Mouse (Mus musculus) kidney, postnatal 4 days (tissue): ENCODE results near the gene Tsfm.

Experiments
- DNase-seq, 2 experiments: peaks; one replicate each; pipeline ENCODE4 v3.0.0; 2021; ENCODE audit warnings: mixed read lengths in 2 of 2

The Tsfm gene

GRCm38 (mm10) chr10:127040569-127041214 lies 10.1 kb upstream of the Tsfm start:
- peak; percentile 27 to 43 for DNase-seq

- no peak for DNase-seq
These were observed 7.0 kb upstream of the Tsfm start for GRCm38 (mm10) chr10:127037641-127038040.

DNA sequence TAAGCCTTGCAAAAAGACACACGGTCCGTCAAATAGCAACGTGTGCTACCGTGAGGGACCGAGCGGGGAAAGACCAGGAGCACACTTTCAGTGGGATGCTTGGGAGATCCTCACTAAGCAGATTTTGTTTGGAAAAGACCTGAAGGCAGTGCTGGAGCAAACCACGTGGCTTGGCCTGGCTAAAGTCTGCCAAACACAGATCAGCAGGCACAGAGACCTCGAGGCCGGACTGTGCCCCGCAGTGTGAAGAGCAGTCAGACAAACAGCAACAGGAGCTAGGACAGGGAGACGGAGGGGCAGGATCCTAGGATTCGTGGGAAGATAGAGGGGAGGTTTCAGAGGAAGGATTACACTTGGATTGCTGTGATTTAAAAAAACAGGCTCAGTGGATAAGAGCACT lies 5.6 kb upstream of the Tsfm start:
- peak in 1 of 2 experiments; percentile 52 for DNase-seq

DNA sequence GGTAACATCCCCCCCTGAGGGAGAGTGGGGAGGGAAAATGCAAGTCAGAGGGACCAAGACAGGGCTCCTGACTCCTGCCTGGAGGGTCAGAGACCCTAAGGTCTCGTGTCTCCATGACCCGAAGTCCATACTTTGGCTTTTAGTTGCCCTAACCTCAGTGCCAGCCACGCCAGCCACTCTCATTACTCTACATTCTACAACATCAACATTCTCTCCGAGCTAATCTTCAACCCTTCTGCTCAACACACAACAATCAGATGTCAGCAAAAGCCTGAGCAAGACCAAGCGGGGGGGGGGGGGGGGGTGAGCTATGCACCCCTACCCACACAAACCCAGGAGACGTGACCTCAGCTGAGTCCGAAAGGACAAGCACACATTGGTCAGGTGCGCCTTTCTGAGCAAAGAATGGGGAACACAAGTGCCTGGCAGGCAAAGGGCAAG lies 2.7 kb upstream of the Tsfm start:
- peak; percentile 32 to 33 for DNase-seq

DNA sequence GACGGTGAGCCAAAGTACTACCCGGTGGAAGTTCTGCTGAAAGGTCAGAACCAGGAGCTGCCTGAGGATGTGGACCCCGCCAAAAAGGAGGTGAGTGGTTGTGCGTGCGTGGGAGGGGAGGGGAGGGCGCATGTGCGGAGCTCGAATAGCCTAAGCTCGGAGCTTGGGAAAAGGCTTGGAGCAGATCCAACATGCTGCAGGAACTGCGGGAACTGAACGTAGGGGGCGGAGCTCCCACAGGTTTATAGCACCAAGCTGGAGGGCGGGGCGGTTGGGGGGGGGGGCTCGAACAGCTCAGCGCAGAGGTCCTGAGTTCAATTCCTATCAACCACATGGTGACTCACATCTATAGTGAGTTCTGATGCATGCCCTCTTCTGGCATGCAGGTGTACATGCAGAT lies 12.2 kb downstream of the Tsfm start:
- no peak for DNase-seq

DNA sequence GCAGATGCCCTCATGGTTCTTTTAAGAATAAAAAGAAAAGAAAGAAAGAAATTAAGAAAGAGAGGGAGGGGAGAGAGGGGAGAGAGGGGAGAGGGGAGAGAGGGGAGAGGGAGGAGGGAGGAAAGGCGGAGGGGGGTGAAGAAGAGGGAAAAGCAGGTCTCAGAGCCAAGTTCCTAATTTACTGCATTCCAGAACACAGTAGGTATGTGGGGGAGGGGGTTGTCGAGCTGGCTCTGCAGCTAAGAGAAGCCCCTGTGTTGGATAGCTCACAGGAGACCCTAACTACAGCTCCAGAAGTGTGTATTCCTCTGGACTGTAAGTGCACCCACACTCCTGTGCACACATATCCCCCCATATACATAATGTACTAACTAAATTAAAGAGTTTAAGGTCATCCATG lies 13.6 kb downstream of the Tsfm start:
- DNase-seq: no peak

GRCm38 (mm10) chr10:127016488-127016887 lies 14.2 kb downstream of the Tsfm start:
- peak; percentile 69 to 73 for DNase-seq

DNA sequence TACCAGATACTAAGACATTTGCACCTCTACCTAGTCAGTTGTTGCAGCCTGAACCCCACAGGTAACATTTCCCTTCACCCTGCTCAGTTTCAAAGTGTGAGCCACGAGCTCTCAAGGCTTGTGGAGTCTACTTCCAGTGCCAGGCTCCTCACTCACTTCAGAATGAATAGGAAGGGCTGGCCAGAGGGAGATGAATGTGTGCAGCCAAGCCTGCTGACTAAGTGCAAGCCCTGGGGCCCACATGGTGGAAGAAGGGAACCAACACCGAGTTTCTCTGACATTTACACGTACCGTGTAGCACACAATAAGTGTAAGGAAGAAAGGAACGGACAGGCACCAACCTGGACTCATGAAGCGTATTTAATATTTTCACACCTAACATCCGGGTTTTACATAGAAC lies 26.8 kb downstream of the Tsfm start:
- no peak for DNase-seq

DNA sequence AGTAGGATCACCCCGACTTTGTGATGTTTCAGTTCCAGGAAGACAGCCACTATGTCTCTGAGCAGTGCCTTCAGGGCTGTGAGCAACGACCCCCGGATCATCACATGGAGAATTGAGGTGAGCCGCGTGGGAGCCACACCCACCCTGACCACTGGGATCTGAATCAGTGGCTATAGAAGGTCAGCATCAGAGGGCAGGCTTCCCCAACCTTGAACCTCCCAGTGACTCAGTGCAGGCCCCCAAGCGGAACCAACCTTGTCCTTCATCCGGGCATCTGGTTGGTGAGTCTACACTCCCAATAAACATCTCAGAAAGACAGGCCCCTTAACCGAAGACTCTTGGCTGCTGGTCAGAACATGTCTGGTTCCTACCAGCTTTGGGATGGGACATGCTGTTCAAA lies 27.3 kb downstream of the Tsfm start:
- no peak for DNase-seq

GRCm38 (mm10) chr10:127002765-127003164 lies 27.9 kb downstream of the Tsfm start:
- no peak for DNase-seq

DNA sequence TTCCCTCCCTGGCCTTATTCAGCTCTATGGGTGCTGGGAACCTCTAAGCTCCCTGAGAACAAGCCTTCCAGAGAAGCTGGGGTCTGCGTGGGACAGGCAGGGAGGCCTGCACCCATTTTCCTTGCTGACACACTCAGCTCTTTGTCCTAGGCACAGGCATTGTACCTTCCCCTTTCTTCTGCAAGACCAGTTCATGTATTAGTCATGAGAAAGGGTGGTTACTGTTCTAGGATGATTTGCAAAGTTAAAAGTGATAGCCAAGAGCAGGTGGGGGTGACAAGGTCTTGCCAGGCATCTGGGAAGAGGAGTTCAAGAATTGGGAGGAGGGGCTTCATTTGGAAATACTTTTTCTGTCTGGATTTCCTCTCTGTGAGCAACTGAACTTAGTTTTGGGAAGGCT lies 28.6 kb downstream of the Tsfm start:
- no peak for DNase-seq

DNA sequence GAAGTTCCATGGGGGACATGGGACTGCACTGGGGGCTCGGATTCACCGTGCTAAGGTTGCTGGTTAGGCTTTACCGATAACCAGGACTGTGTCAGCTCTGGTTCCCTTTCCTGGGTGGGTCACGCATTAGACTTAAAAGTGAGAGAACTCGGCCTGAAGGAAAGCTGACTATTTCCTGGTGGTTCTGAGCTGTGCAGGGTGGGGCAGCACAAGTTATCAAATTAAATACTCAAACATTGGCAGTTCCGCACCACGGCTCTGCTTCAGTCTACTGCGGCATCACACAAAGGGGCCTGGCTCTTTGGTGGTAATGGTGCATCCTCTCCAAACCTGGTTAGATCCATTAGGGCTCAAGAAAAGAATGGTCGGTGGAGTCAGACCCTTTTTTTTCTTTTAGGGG lies 29.3 kb downstream of the Tsfm start:
- no peak for DNase-seq

DNA sequence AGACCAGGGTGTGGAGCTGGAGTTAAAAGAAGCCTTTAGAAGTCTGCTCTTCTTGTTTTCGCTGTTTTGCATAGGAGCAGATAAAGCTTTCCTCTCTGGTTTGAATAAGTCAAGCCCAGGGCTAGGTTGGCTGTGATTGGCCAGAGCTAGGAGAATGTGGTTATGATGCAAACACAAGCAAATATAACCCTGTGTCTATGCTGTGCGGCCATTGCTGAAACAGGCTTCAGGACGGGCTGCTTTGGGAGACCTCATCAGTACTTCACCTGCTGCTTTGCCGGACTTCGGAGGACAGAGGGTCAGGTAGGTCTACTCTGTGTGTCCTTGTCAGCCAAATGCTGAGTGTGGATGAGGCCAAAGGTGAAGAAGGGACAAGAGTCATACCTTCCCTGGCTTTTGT lies 30.1 kb downstream of the Tsfm start, which contains the start of gene Avil:
Gene Avil, plus strand, starts transcription at position 181 of the 400 bp plus-strand sequence.
- no peak for DNase-seq

DNA sequence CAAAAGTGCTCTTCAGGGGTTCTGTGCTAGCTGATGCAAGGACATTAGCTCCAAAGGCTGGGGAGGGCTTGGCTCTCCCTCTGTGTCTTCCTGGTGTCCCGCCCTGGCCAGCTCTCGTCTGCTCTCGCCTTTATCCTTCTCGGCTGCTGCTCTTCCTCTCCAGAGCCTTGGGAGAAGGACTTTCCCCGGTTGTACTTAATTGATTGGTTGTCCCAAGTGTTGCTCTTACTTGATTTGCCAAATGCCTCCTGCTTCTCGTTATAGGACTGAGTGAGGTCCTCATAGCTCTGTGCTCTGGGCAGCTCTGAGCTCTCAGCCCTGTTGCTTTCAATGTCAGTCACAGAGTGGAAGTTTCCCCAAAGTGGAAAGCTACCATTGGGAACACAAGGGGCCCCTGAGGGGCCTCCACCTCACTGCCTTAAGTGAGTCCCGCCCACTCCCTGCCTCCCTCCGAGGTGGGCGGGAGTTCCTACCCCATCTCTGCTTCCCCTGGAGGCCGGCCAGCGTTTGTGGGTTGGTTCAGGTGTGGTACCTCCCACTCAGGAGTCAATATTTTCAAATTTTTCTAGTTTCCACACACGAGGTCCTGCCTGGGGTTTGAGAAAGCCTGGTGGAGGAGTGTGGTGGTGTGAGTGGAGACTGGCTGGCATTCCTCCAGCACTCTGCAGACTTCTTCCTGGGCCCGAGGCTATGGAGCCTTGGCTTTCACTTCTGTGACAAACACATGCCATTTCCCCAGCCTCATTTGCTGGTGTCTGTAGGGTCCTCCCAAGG lies 33.1 kb downstream of the Tsfm start:
- no peak for DNase-seq

DNA sequence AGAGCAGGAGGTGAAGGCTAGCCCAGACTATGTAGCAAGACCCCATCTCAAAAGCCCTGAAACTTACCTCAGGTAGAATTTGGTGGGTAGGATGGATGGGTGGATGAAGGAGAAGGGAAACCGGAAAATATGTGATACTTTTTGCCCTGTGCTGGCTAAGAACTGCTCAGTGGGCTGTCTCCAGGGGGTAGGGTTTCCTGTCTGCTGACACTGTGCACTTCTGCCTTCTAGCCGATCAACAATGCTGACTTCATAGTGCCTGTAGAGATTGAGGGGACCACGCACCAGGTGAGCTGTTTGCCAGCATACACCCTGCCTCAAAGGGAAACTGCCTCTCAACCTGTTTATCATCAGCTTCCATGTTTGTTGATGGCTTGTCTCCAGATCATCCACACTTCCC lies 37.0 kb downstream of the Tsfm start:
- DNase-seq: no peak

- DNase-seq: no peak
These were observed 39.0 kb downstream of the Tsfm start for GRCm38 (mm10) chr10:126991676-126992075.

GRCm38 (mm10) chr10:126990313-126991056 lies 40.2 kb downstream of the Tsfm start:
- DNase-seq: peak; percentile 93 to 94

DNA sequence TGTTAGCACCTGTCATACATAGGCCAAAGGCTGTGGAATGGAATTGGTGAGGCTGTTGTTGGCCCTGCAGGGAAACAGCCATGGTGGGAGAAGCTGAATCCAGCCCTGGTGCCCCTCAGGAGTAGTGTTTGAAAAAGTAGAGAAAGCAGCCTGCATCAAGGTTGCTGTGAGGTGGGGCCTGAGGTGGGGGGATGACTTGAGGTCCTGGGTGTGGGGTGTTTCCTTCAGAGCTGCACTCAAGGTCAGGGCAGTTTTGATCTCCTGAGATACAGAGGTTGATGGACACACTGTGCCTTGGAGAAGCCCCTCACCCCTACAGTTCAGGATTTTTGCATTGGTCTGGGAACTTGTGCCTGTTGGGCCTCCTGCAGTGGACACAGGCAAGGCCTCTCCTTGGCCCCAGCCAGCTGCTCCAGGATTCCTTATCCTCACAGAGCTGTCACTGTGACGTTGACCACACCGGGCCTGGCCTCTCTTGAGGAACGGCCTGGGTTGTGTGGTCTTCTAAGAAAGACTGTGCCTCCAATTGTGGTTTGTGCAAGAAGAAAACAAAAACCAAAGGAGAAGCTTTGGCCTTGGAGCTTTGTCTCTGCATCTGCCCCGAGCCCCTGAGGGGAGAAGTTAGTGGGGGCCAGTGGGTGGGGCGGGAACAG lies 42.0 kb downstream of the Tsfm start:
- no peak for DNase-seq

- DNase-seq: no peak
These were observed 43.2 kb downstream of the Tsfm start for GRCm38 (mm10) chr10:126987183-126988118.

DNA sequence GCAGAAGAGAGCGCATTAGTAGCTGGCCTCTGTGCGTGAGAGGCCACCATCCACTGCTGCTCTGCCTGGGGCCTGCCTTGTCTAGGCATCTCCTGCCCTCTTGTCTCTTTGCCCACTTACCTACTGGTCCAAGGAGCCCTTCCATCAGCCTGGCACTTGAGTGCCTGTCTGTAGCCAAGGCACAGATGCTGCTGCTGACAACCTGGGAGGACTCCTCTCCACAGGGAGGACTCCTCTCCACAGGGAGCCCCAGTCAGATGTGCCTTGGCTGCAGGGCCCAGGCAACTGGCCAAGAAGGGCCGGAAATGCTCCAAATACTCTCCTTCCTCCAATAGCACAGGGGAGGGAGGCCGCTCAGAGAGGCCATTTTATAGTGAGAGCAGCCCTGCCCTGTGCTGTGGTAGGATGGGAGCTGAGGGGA lies 44.1 kb downstream of the Tsfm start:
- peak; percentile 91 to 94 for DNase-seq

GRCm38 (mm10) chr10:126985579-126985978 lies 45.1 kb downstream of the Tsfm start:
- DNase-seq: no peak

- no peak for DNase-seq
These were observed 45.5 kb downstream of the Tsfm start for GRCm38 (mm10) chr10:126985127-126985526.
